Mouse (Mus musculus) limb, embryonic 11.5 days (tissue): ENCODE results near the gene Pkd1. TPM values are rescaled to one million over a fixed set of nuclear protein-coding genes. Genes with fewer than 3 reads are reported as not detected.
A peak's percentile ranks its signal among the peaks of the same experiment; 100 is the strongest.

Experiments
- ATAC-seq: fragments of 200-750 bp; cut with Nextera tagmentation; 2 replicates; pipeline ENCODE4 v1.8.0; 2017; ENCODE audit warnings: low read depth; ENCODE audit not compliant: insufficient number of reproducible peaks, low FRiP score, low TSS enrichment
- DNase-seq: peaks from one replicate; pipeline ENCODE4 v3.0.0-alpha.2; 2015; ENCODE audit warnings: low spot score
- H3K27ac ChIP-seq: fragments of 300-500 bp; sonication (generic); replicated peaks from 2 replicates; pipeline ENCODE4 v1.5.1; 2014; ENCODE audit warnings: low read depth, mild to moderate bottlenecking, low read length
- H3K27me3 ChIP-seq: fragments of 300-500 bp; sonication (generic); 2 replicates; pipeline ENCODE4 v1.6.1; 2014; ENCODE audit warnings: mild to moderate bottlenecking, low read length, mixed read lengths; ENCODE audit not compliant: control insufficient read depth, insufficient read depth
- H3K36me3 ChIP-seq: fragments of 300-500 bp; sonication (generic); 2 replicates; pipeline ENCODE4 v1.6.1; 2014; ENCODE audit warnings: mild to moderate bottlenecking, low read length, moderate library complexity, mixed read lengths; ENCODE audit not compliant: control insufficient read depth, insufficient read depth
- H3K4me1 ChIP-seq: fragments of 300-500 bp; sonication (generic); 2 replicates; pipeline ENCODE4 v1.6.1; 2014; ENCODE audit warnings: low read length, mixed read lengths; ENCODE audit not compliant: control insufficient read depth, insufficient read depth
- H3K4me2 ChIP-seq: fragments of 300-500 bp; sonication (generic); 2 replicates; pipeline ENCODE4 v1.6.1; 2014; ENCODE audit warnings: low read depth, mild to moderate bottlenecking, moderate library complexity; ENCODE audit not compliant: severe bottlenecking
- H3K4me3 ChIP-seq: fragments of 300-500 bp; sonication (generic); 2 replicates; pipeline ENCODE4 v1.5.1; 2014; ENCODE audit warnings: low read depth, low read length
- H3K9ac ChIP-seq: fragments of 300-500 bp; sonication (generic); 2 replicates; pipeline ENCODE4 v1.6.1; 2014; ENCODE audit warnings: mild to moderate bottlenecking, low read length
- H3K9me3 ChIP-seq: fragments of 300-500 bp; sonication (generic); 2 replicates; pipeline ENCODE4 v1.6.1; 2016; ENCODE audit warnings: low read length; ENCODE audit not compliant: control insufficient read depth
- WGBS: fragments of 180-500 bp; shearing (Covaris S2); extraction: QIAGEN DNeasy Blood & Tissue Kit; methylation state at CpG from one replicate; pipeline ENCODE4 v1.1.7; 2014; 5-methylcytosine and 5-hydroxymethylcytosine counted together
- polyA plus RNA-seq: library from polyadenylated mRNA; unstranded; fragments of >200 nt; fragmentation: Nextera tagmentation; extraction: Ambion mirVana; gene quantifications from 2 replicates; pipeline ENCODE4 v1.2.1, GENCODE M21; 2014

Gene Pkd1
- polyA plus RNA-seq, 1 experiment from 2014 or later, result 22.5 TPM

GRCm38 (mm10) chr17:24635694-24636093, 86.1 kb downstream of the Pkd1 start:
- Histone ChIP-seq H3K27me3 (no peaks in the 10 kb centered on the region), H3K4me1 (peaks cover 29% of the 10 kb centered on the region), H3K9me3 (no peaks in the 10 kb centered on the region), H3K9ac (no peak overlapping the region), H3K36me3 (peaks cover 4% of the 10 kb centered on the region; the same call in 1 of the 2 replicates), H3K27ac (no peak overlapping the region), H3K4me2 (no peak overlapping the region), H3K4me3 (no peak overlapping the region)
- 96% methylated on average over 5 of the region's 5 CpGs for WGBS
- DNase-seq (no peak), ATAC-seq (no peak)

DNA sequence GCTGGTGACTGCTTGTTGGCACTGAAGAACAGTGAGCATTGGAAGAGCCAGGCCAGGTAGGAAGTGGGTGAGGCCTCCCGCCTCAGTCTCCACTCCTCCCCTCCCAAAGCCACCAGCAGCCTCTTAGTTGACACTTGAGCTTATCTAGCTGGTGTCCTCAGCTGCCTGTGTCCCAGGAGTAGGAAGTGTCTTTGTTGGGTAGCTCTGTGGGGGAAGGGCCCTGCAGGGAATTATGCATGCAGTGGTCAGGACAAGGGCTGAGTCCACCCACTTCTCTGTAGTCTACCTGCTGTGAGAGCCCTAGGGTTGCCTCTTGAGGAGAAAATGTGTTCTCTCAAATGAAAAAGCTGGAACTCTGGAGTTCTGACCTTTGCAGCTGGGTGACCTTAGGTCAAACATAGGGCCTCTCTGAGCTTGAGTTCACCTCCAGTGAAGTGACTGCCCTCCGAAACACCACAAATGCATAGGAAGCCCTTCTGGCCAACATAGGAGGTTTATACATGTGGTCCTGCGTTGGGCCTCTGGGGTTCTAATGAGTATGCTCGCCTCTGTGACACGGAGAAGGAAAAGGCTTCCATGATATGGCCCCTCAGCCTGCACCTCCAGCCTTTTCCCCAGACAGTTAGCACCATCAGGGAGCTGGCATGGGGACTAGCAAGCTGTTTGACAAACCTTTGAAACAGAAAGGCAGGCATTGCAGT, 87.3 kb downstream of the Pkd1 start:
- no peak overlapping the region for H3K9ac ChIP-seq
- H3K9me3 ChIP-seq, result no peaks in the 10 kb centered on the region
- no peak overlapping the region for H3K4me3 ChIP-seq
- WGBS, result 69% methylated on average over 5 of the region's 5 CpGs
- no peak overlapping the region for H3K27ac ChIP-seq
- H3K4me1 ChIP-seq, result peaks cover 25% of the 10 kb centered on the region
- H3K36me3 ChIP-seq, result peaks cover 5% of the 10 kb centered on the region; the same call in 1 of the 2 replicates
- H3K4me2 ChIP-seq, result no peak overlapping the region
- no peaks in the 10 kb centered on the region for H3K27me3 ChIP-seq
- no peak for DNase-seq
- ATAC-seq, result no peak

- no peak overlapping the region; the same call in 1 of the 2 replicates for H3K9ac ChIP-seq
- H3K4me3 ChIP-seq, result no peak overlapping the region
- H3K4me2 ChIP-seq, result no peak overlapping the region
- DNase-seq (no peak), ATAC-seq (no peak)
- peaks cover 8% of the 10 kb centered on the region for H3K36me3 ChIP-seq
- no peaks in the 10 kb centered on the region for H3K27me3 ChIP-seq
- H3K27ac ChIP-seq, result 0 out of 2 replicates have a peak overlapping the region, but pooled peaks have one; percentile 97
- H3K4me1 ChIP-seq, result peaks cover 26% of the 10 kb centered on the region
- no peaks in the 10 kb centered on the region for H3K9me3 ChIP-seq
- WGBS, result 86% methylated on average over 4 of the region's 4 CpGs
These were observed 88.6 kb downstream of the Pkd1 start for GRCm38 (mm10) chr17:24638214-24638613.

GRCm38 (mm10) chr17:24638840-24639239, 89.2 kb downstream of the Pkd1 start:
- 54% methylated on average over 9 of the region's 9 CpGs for WGBS
- Histone ChIP-seq H3K27me3 (no peaks in the 10 kb centered on the region), H3K27ac (peak overlapping the region; percentile 97), H3K4me2 (peak overlapping the region; percentile 25; the same call in 1 of the 2 replicates), H3K9ac (peak overlapping the region; percentile 57), H3K4me3 (no peak overlapping the region), H3K4me1 (peaks cover 23% of the 10 kb centered on the region), H3K9me3 (no peaks in the 10 kb centered on the region), H3K36me3 (peaks cover 8% of the 10 kb centered on the region)
- ATAC-seq (peak; percentile 7; the same call in 1 of the 2 replicates), DNase-seq (no peak)

DNA sequence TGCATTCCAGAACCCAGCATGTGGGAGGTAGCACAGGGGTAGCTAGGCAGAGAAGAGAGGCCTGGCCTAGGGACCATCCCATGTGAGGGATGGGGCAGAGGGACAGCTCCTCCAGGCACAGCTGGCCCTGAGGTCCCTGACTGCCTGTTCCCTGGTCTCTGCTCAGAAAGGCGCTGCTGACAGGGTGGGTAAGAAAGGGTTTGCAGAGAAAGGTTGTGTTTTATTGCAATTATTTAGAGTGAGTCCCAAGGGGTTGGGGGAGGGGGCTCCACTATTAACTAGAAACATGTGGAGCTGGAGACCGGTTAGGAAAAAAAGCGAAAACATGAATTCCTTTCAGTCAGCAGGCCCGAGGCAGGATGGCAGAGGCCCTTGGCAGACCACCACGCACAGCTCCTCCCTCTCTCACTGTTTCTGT, 89.9 kb downstream of the Pkd1 start:
- peaks cover 31% of the 10 kb centered on the region for H3K4me1 ChIP-seq
- 19% methylated on average over 5 of the region's 5 CpGs for WGBS
- H3K9me3 ChIP-seq, result no peaks in the 10 kb centered on the region
- no peaks in the 10 kb centered on the region for H3K27me3 ChIP-seq
- ATAC-seq (peak; percentile 74), DNase-seq (peak; percentile 85)
- peak overlapping the region; percentile 25; the same call in 1 of the 2 replicates for H3K4me2 ChIP-seq
- H3K27ac ChIP-seq, result peak overlapping the region; percentile 97
- H3K9ac ChIP-seq, result peak overlapping the region; percentile 57
- H3K36me3 ChIP-seq, result peaks cover 8% of the 10 kb centered on the region
- no peak overlapping the region for H3K4me3 ChIP-seq

GRCm38 (mm10) chr17:24640119-24640518, 90.5 kb downstream of the Pkd1 start:
- DNase-seq, result no peak
- Histone ChIP-seq H3K4me2 (peak overlapping the region; percentile 25; the same call in 1 of the 2 replicates), H3K36me3 (peaks cover 8% of the 10 kb centered on the region), H3K9me3 (no peaks in the 10 kb centered on the region), H3K9ac (peak overlapping the region; percentile 47; the same call in 1 of the 2 replicates), H3K4me3 (no peak overlapping the region), H3K27ac (peak overlapping the region; percentile 97), H3K4me1 (peaks cover 35% of the 10 kb centered on the region), H3K27me3 (no peaks in the 10 kb centered on the region)
- no peak for ATAC-seq
- 84% methylated on average over 7 of the region's 7 CpGs for WGBS

DNA sequence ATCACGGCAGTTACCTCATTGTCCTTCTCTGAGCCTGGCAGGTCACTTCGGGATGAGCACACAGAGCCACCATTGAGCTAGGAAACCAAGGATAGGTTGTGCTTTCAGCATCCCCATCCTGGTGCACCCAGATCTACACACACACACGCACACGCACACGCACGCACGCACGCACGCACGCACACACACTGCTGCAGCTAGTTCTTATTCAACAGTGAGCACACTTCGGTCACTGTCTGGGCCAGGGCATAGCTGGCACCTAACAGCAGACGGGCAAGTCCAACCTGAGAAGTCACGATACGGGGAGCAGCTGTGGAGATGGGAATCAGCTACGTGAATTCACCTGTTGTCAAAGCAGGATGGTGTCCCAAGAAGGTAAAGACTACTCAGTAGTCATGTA, 90.9 kb downstream of the Pkd1 start:
- H3K27me3 ChIP-seq, result no peaks in the 10 kb centered on the region
- no peak overlapping the region for H3K4me2 ChIP-seq
- no peak for ATAC-seq
- no peak for DNase-seq
- H3K4me1 ChIP-seq, result peaks cover 35% of the 10 kb centered on the region
- peaks cover 10% of the 10 kb centered on the region for H3K36me3 ChIP-seq
- H3K4me3 ChIP-seq, result no peak overlapping the region
- no peak overlapping the region for H3K9ac ChIP-seq
- H3K27ac ChIP-seq, result peak overlapping the region; percentile 97
- 92% methylated on average over 15 of the region's 15 CpGs for whole genome bisulfite sequencing
- H3K9me3 ChIP-seq, result no peaks in the 10 kb centered on the region

DNA sequence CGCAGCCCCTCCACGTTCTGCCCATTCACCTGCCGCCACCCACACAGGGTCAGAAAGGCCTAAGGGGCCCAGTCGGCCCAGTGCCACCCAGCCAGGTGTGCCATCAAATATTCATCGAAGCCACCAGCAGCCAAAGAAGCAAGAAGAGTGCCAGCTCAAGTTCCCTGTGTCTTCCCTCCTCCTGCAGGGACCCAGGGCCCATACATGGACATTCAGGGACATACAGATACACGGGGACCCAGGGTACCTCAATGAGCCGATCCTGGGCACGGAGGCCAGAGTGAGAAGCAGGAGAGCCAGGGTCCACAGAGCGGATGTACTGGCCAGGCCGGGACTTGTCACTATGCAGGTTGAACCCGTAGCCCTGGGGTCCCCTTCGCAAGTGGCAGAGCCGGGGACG, 92.3 kb downstream of the Pkd1 start:
- Histone ChIP-seq H3K4me2 (no peak overlapping the region), H3K27me3 (no peaks in the 10 kb centered on the region), H3K36me3 (peaks cover 10% of the 10 kb centered on the region), H3K4me3 (no peak overlapping the region), H3K9ac (no peak overlapping the region), H3K4me1 (peaks cover 35% of the 10 kb centered on the region), H3K9me3 (no peaks in the 10 kb centered on the region), H3K27ac (no peak overlapping the region)
- DNase-seq (no peak), ATAC-seq (no peak)
- WGBS, result 94% methylated on average over 14 of the region's 14 CpGs
